Mouse (Mus musculus) lung, postnatal 0 days (tissue): ENCODE results near the gene Trappc2l. TPM values are rescaled to one million over a fixed set of nuclear protein-coding genes. Genes with fewer than 3 reads are reported as not detected.
"Not testable (repeated sequence)": the region's sequence is repeated elsewhere in the genome, so short reads cannot be mapped to it uniquely, and the experiment has no call there.

ENCODE experiments used
- ATAC-seq: fragments of 200-750 bp; cut with Nextera tagmentation; 2 replicates; pipeline ENCODE4 v1.8.0; 2017; ENCODE audit warnings: moderate library complexity
- DNase-seq: peaks from one replicate; pipeline ENCODE4 v3.0.0-alpha.2; 2016; ENCODE audit warnings: low spot score
- H3K27ac ChIP-seq: fragments of 300-500 bp; sonication (generic); 2 replicates; pipeline ENCODE4 v1.5.1; 2014; ENCODE audit warnings: antibody characterized with exemption, mild to moderate bottlenecking, low read length, mixed read lengths
- H3K27me3 ChIP-seq: fragments of 300-500 bp; sonication (generic); replicated peaks from 2 replicates; pipeline ENCODE4 v1.6.1; 2014; ENCODE audit warnings: low read length, mixed read lengths; ENCODE audit not compliant: insufficient read depth
- H3K36me3 ChIP-seq: fragments of 300-500 bp; sonication (generic); 2 replicates; pipeline ENCODE4 v1.6.1; 2014; ENCODE audit warnings: low read length, mixed read lengths; ENCODE audit not compliant: insufficient read depth
- H3K4me1 ChIP-seq: fragments of 300-500 bp; sonication (generic); 2 replicates; pipeline ENCODE4 v1.6.1; 2014; ENCODE audit warnings: antibody characterized with exemption, low read depth, low read length, mixed read lengths; ENCODE audit not compliant: insufficient read depth
- H3K4me2 ChIP-seq: fragments of 300-500 bp; sonication (generic); replicated peaks from 2 replicates; pipeline ENCODE4 v1.6.1; 2014; ENCODE audit warnings: low read depth, mild to moderate bottlenecking, low read length, moderate library complexity, mixed read lengths
- H3K4me3 ChIP-seq: fragments of 300-500 bp; sonication (generic); 2 replicates; pipeline ENCODE4 v1.5.1; 2014; ENCODE audit warnings: low read depth, low read length
- H3K9ac ChIP-seq: fragments of 300-500 bp; sonication (generic); replicated peaks from 2 replicates; pipeline ENCODE4 v1.6.1; 2014; ENCODE audit warnings: low read depth, mild to moderate bottlenecking
- H3K9me3 ChIP-seq: fragments of 300-500 bp; sonication (generic); 2 replicates; pipeline ENCODE4 v1.6.1; 2016; ENCODE audit warnings: low read length, mixed read lengths
- CTCF ChIP-seq: IDR thresholded peaks from 2 replicates; pipeline ENCODE4 v1.5.1; 2016; ENCODE audit warnings: antibody characterized with exemption, mild to moderate bottlenecking
- EP300 ChIP-seq: IDR thresholded peaks from 2 replicates; pipeline ENCODE4 v1.6.1; 2016; ENCODE audit warnings: antibody characterized with exemption, mild to moderate bottlenecking, control low read depth
- WGBS: fragments of 180-500 bp; shearing (Covaris S2); extraction: QIAGEN DNeasy Blood & Tissue Kit; methylation state at CpG from one replicate; pipeline ENCODE4 v1.1.7; 2014; 5-methylcytosine and 5-hydroxymethylcytosine counted together
- polyA plus RNA-seq: library from polyadenylated mRNA; unstranded; fragments of >200 nt; fragmentation: Nextera tagmentation; extraction: Ambion mirVana; gene quantifications from 2 replicates; pipeline ENCODE4 v1.2.1, GENCODE M21; 2015

Trappc2l gene
- polyA plus RNA-seq, 1 experiment from 2014 or later, result 70.0 TPM

- Histone ChIP-seq H3K27me3 (no peaks in the 10 kb centered on the region), H3K9ac (no peak overlapping the region), H3K9me3 (no peaks in the 10 kb centered on the region), H3K4me2 (no peak overlapping the region), H3K4me1 (no peaks in the 10 kb centered on the region), H3K4me3 (no peak overlapping the region), H3K36me3 (no peaks in the 10 kb centered on the region), H3K27ac (no peak overlapping the region)
- DNase-seq, result no peak
- no peak for ATAC-seq
- TF ChIP-seq CTCF (no peak), EP300 (no peak)
- 77% methylated on average over 2 of the region's 2 CpGs for WGBS
These were observed 15.5 kb downstream of the Trappc2l start for GRCm38 (mm10) chr8:122626896-122627295.

GRCm38 (mm10) chr8:122629388-122629787, 17.9 kb downstream of the Trappc2l start:
- Histone ChIP-seq H3K4me2 (no peak overlapping the region), H3K36me3 (peaks cover 12% of the 10 kb centered on the region; the same call in 1 of the 2 replicates), H3K9me3 (no peaks in the 10 kb centered on the region), H3K4me1 (no peaks in the 10 kb centered on the region), H3K9ac (no peak overlapping the region), H3K27me3 (no peaks in the 10 kb centered on the region), H3K27ac (no peak overlapping the region), H3K4me3 (no peak overlapping the region)
- TF ChIP-seq CTCF, result no peak
- no peak for TF ChIP-seq EP300
- no peak for ATAC-seq
- no peak for DNase-seq
- 55% methylated on average over 10 of the region's 10 CpGs for WGBS

DNA sequence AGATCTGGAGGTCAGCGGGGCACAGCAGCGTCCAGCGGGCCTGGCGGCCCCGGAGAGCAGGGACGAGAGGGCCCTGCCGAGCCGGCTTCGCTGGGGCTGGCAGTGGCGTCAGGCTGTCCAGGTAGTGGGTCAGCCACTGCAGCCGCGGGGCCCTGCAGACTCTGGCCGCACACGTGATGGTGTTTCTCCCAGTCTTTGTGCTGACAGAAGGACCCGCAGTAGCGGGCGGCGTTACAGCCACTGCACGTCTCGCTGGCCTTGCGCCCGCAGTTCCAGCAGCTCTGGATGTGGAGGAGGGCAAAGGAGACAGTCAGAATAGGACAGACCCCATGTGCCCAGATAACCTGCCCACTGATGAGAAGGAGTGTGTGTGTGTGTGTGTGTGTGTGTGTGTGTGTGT, 19.3 kb downstream of the Trappc2l start:
- ATAC-seq (peak; percentile 43), DNase-seq (no peak)
- Histone ChIP-seq H3K36me3 (peaks cover 12% of the 10 kb centered on the region; the same call in 1 of the 2 replicates), H3K9ac (no peak overlapping the region), H3K4me2 (no peak overlapping the region), H3K27ac (no peak overlapping the region), H3K27me3 (no peaks in the 10 kb centered on the region), H3K4me1 (no peaks in the 10 kb centered on the region), H3K9me3 (no peaks in the 10 kb centered on the region), H3K4me3 (no peak overlapping the region)
- 50% methylated on average over 22 of the region's 22 CpGs for WGBS
- TF ChIP-seq EP300 (no peak), CTCF (no peak)

DNA sequence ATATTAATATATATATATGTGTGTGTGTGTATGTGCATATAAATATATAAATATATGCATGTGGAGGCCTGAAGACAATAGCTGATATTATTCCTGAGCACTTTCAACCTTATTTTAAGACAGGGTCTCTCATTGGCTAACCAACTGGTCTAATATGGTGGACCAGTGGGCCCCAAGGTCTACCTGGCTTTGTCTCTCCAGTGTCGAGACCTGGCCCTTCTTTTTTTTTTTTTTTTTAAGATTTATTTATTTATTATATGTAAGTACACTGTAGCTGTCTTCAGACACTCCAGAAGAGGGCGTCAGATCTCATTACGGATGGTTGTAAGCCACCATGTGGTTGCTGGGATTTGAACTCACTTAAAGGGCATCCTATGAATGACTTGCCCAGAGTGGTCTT, 20.7 kb downstream of the Trappc2l start:
- not testable (repeated sequence) for H3K9ac ChIP-seq, H3K4me3 ChIP-seq, ATAC-seq, H3K4me2 ChIP-seq, H3K27me3 ChIP-seq, H3K27ac ChIP-seq, H3K4me1 ChIP-seq, H3K9me3 ChIP-seq, DNase-seq
- peaks cover 12% of the 10 kb centered on the region; the same call in 1 of the 2 replicates for H3K36me3 ChIP-seq
- 71% methylated on average over 3 of the region's 3 CpGs for WGBS

DNA sequence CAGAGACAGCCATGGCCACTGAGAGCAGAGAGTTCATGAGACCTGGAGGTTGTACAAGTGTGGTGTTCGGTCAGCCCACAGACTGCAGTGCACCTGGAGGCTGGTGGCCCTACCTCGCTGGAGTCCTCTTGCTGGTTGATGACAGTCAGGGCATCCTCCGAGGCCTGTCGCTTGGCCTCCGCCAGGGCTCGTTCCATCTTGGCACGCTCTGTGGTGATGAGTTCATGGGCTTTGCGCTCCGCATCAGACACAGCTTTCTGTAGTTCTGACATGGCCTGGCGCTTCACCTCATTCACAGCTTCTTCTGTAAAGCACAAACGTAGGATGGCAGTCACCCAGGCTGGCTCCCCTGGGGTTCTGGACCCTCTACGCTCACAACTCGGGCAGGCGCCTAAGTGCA, 21.8 kb downstream of the Trappc2l start:
- ATAC-seq, result no peak
- WGBS, result 89% methylated on average over 14 of the region's 14 CpGs
- H3K4me3 ChIP-seq, result no peak overlapping the region
- H3K4me2 ChIP-seq, result no peak overlapping the region
- no peak overlapping the region for H3K27ac ChIP-seq
- H3K36me3 ChIP-seq, result peaks cover 12% of the 10 kb centered on the region; the same call in 1 of the 2 replicates
- no peak for DNase-seq
- H3K9ac ChIP-seq, result no peak overlapping the region
- H3K9me3 ChIP-seq, result no peaks in the 10 kb centered on the region
- no peaks in the 10 kb centered on the region for H3K27me3 ChIP-seq
- no peaks in the 10 kb centered on the region for H3K4me1 ChIP-seq
- TF ChIP-seq EP300 (no peak), CTCF (no peak)

DNA sequence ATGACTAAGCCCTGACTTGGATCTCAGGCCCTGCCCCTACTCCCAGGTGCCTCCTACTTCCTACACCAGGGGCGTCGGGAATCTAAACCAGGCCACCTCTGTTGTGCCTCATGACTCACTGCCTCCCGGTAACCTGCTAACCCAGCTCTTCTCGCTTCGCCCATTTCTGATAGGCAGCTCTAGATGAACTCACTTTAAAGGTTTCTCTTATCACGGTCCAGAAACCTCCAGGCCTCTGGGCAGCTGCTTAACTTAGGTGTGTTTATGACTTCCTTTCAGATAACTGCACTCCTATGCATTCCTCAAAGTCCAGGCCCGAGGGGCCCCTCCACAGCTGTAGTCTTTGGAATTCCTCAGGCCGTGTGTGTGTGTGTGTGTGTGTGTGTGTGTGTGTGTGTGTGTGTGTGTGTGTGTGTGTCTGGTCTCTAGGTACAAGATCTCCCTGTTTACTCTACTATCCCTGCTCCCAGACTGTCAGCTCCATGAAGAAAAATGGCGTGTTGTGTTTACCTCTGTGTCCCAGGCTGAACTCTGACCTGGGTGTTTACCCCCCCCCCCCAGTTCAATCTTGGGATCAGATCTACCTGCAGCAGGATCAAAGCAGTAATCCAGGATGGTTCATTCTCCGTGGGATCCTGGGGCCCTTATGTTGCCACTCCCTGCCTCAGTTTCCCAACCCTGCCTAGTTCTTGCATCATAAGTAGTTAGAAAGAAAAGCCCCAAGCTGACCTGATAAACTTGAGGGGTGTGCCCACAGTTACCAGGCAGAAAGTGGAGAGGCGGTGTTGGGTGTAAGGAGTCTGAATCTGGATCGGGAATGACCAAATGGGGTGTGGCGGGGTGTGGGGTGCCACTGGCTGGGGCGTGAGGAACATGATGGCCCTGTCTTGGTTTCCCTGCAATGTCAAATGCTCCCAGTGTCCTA, 24.7 kb downstream of the Trappc2l start:
- peaks cover 12% of the 10 kb centered on the region; the same call in 1 of the 2 replicates for H3K36me3 ChIP-seq
- H3K4me1 ChIP-seq, result peaks cover 12% of the 10 kb centered on the region; the same call in 1 of the 2 replicates
- H3K4me3 ChIP-seq, result no peak overlapping the region
- peak; percentile 74 for ATAC-seq
- H3K9me3 ChIP-seq, result no peaks in the 10 kb centered on the region
- TF ChIP-seq CTCF (no peak), EP300 (peak; percentile 65)
- 42% methylated on average over 14 of the region's 14 CpGs for WGBS
- peak overlapping the region; percentile 26 for H3K27ac ChIP-seq
- H3K27me3 ChIP-seq, result no peaks in the 10 kb centered on the region
- DNase-seq, result peak; percentile 68
- H3K9ac ChIP-seq, result no peak overlapping the region
- H3K4me2 ChIP-seq, result no peak overlapping the region
